Mouse (Mus musculus) mesoderm, embryonic 11.5 days (tissue): ENCODE results near the gene Lacc1.
"Not testable (repeated sequence)": the region's sequence is repeated elsewhere in the genome, so short reads cannot be mapped to it uniquely, and the experiment has no call there.

Experiments used
- DNase-seq: peaks from one replicate; pipeline ENCODE4 v3.0.0-alpha.2; 2012; ENCODE audit warnings: low read depth, low spot score

Lacc1 gene

GRCm38 (mm10) chr14:77036226-77037046 is at the start of gene Lacc1, which contains the start of gene Ccdc122:
TSS of gene Lacc1 (minus strand) at chr14:77036904.
TSS of gene Ccdc122 (plus strand) at chr14:77036772.
- DNase-seq: peak; percentile 79

- DNase-seq: no peak
These were observed 44.5 kb upstream of the Lacc1 start for GRCm38 (mm10) chr14:77081248-77081647.

- no peak for DNase-seq
These were observed 32.7 kb upstream of the Lacc1 start for GRCm38 (mm10) chr14:77069361-77069760.

GRCm38 (mm10) chr14:77053288-77053687 is 16.6 kb upstream of the Lacc1 start:
- no peak for DNase-seq

- DNase-seq: no peak
These were observed 1.2 kb upstream of the Lacc1 start for GRCm38 (mm10) chr14:77037832-77038425.

GRCm38 (mm10) chr14:77037330-77037729 is 626 bp upstream of the Lacc1 start:
- no peak for DNase-seq

- DNase-seq: no peak
These were observed 1.7 kb downstream of the Lacc1 start for GRCm38 (mm10) chr14:77034970-77035369.

GRCm38 (mm10) chr14:77034175-77034915 is 2.4 kb downstream of the Lacc1 start:
- no peak for DNase-seq

GRCm38 (mm10) chr14:77033391-77033790 is 3.3 kb downstream of the Lacc1 start:
- DNase-seq: no peak

GRCm38 (mm10) chr14:77032433-77032832 is 4.3 kb downstream of the Lacc1 start:
- no peak for DNase-seq

- no peak for DNase-seq
These were observed 5.9 kb downstream of the Lacc1 start for GRCm38 (mm10) chr14:77030808-77031207.

- DNase-seq: no peak
These were observed 7.2 kb downstream of the Lacc1 start for GRCm38 (mm10) chr14:77029319-77030054.

GRCm38 (mm10) chr14:77024499-77024898 is 12.2 kb downstream of the Lacc1 start:
- DNase-seq: no peak

- no peak for DNase-seq
These were observed 19.5 kb downstream of the Lacc1 start for GRCm38 (mm10) chr14:77017211-77017610.

- not testable (repeated sequence) for DNase-seq
These were observed 19.9 kb downstream of the Lacc1 start for GRCm38 (mm10) chr14:77016783-77017182.

GRCm38 (mm10) chr14:77011804-77012203 is 24.9 kb downstream of the Lacc1 start:
- peak; percentile 79 for DNase-seq

GRCm38 (mm10) chr14:77008238-77008637 is 28.5 kb downstream of the Lacc1 start:
- DNase-seq: peak; percentile 83

GRCm38 (mm10) chr14:77005566-77005965 is 31.1 kb downstream of the Lacc1 start:
- peak; percentile 26 for DNase-seq

GRCm38 (mm10) chr14:77004740-77005139 is 32.0 kb downstream of the Lacc1 start:
- DNase-seq: peak; percentile 32

- not testable (repeated sequence) for DNase-seq
These were observed 46.4 kb downstream of the Lacc1 start for GRCm38 (mm10) chr14:76990351-76990750.

- no peak for DNase-seq
These were observed 54.9 kb downstream of the Lacc1 start for GRCm38 (mm10) chr14:76981781-76982180.

GRCm38 (mm10) chr14:76981176-76981575 is 55.5 kb downstream of the Lacc1 start:
- DNase-seq: no peak
